Mouse (Mus musculus) hematopoietic multipotent progenitor cell, adult 10-12 weeks (in vitro differentiated cells): ENCODE data around the gene Efhd2. TPM values are rescaled to one million over a fixed set of nuclear protein-coding genes. Genes with fewer than 3 reads are reported as not detected.

Experiments used
- polyA plus RNA-seq: library from polyadenylated mRNA; stranded (reverse); fragments of >175 nt; gene quantifications from 2 replicates; pipeline ENCODE4 v1.2.3, GENCODE M21; 2012; ENCODE audit warnings: low replicate concordance

Gene Efhd2
- polyA plus RNA-seq, result 93.0 and 163 TPM in 2 replicates

DNA sequence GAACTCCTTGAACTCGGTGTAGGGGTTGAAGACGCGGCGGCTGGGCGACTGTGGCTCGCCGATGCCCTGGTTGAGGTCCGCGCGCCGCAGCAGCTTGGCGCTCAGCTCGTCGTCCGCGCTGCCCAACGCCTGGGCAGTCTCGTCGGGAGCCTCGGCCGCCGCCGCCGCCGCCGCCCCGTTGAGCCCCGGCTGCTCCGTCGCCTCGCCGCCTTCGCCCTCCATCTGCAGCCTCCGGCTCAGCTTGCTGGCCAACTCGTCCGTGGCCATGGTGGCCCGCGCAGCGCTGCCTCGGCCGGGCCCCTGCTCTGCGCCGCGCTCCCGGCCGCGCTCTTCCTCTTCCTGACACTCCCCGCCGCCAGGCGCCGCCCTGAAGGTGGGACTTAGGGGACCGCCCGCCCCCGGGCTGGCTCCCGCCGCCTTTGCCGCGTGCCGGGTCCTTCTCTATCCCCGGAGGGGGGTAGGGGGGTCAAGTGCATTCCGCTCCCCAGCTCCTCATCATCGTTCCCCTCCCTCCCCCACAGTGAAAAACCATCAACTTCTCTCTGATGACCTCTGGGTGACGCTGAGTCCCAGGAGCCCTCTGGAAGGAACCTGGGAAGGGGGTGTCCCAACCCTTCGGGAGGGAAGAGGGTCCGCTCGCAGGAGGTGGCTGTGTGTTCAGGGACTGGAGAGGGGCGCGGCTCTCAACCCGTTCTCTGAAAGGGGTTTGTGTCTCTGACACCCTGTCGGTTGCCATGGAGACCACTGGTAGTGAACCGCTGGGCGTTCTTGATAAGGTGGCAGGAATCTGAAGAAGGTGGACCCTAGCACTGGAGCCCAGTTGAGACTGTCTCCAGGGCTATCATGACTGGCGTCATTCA lies at the start of gene Efhd2:
Gene Efhd2, minus strand, starts transcription at position 320 of the 860 bp plus-strand sequence.

DNA sequence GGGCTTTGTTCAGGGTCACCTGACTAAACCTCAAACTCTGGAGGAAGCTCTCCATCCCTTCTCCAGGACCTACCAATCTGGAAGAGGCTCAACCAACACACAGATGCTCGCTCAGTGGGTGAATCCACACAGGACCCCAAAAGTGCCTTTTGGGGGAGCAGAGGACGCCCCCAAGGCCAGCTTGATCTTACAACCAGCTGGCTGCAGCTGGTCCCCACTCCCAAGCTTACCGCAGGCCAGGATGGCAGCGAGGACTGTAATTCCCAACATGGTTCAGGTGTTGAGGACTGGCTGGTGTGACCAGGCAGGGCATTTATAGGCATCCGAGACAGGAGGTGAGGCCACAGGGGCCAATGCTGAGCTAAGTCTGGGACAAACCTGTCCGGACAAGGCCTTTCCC lies 28.7 kb downstream of the Efhd2 start, which contains the start of gene Ctrc:
Gene Ctrc, minus strand, starts transcription at position 361 of the 400 bp plus-strand sequence.

DNA sequence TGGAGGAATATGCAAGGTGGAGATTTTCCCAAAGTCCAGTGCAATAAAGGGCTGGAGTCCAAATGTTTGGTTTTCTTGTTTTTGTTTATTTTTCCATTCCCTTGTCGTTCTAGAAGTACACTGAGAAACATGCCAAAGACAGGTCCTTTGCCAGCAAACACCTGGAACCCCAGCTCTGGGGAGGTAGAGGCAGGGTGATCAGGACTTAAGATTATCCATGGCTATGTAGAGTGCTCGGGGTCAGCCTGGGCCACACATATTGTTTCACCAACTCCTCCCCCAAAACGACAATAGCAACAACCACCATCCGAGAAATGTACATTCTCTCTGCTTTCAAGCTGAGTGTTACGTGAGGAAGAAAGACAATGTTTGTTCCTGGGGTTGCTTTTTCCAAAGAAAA lies 48.7 kb downstream of the Efhd2 start, which contains the start of gene Cela2a:
Gene Cela2a, minus strand, starts transcription at position 101 of the 400 bp plus-strand sequence.

Other genes with a start within 250 kb of the Efhd2 start
- 28.7 and 51.0 TPM in 2 replicates for gene Plekhm2, start 210.0 kb downstream of the Efhd2 start, polyA plus RNA-seq
- gene Rsc1a1, start 189.3 kb downstream of the Efhd2 start, polyA plus RNA-seq, result 0.39 and 5.8 TPM in 2 replicates
- 8.2 and 14.6 TPM in 2 replicates for gene Ddi2, start 151.5 kb downstream of the Efhd2 start, polyA plus RNA-seq
- not detected in 2 replicates for gene Agmat, start 128.2 kb downstream of the Efhd2 start, polyA plus RNA-seq
- 3.6 and 3.7 TPM in 2 replicates for gene Dnajc16, start 84.0 kb downstream of the Efhd2 start, polyA plus RNA-seq
- 34.8 and 50.7 TPM in 2 replicates for gene Casp9, start 81.3 kb downstream of the Efhd2 start, polyA plus RNA-seq
- gene Cela2a, start 48.8 kb downstream of the Efhd2 start, polyA plus RNA-seq, result 1.2 and 1.9 TPM in 2 replicates
- 0.49 TPM in 1 of 2 replicates, not detected in the other for gene Ctrc, start 28.6 kb downstream of the Efhd2 start, polyA plus RNA-seq
- gene Fhad1, start 140.2 kb upstream of the Efhd2 start, polyA plus RNA-seq, result 0.28 and 0.51 TPM in 2 replicates
- gene Tmem51, start 209.4 kb upstream of the Efhd2 start, polyA plus RNA-seq, result 46.7 and 85.6 TPM in 2 replicates